Mouse (Mus musculus) intestine, postnatal 0 days (tissue): ENCODE data around the gene Ctsll3. TPM values are rescaled to one million over a fixed set of nuclear protein-coding genes. Genes with fewer than 3 reads are reported as not detected.

Experiments used
- ATAC-seq: fragments of 200-750 bp; cut with Nextera tagmentation; 2 replicates; pipeline ENCODE4 v1.8.0; 2017; ENCODE audit warnings: mild to moderate bottlenecking, moderate TSS enrichment, moderate library complexity
- H3K27ac ChIP-seq: fragments of 300-500 bp; sonication (generic); 2 replicates; pipeline ENCODE4 v1.5.1; 2014; ENCODE audit warnings: mild to moderate bottlenecking, low read depth, low read length, moderate library complexity
- H3K27me3 ChIP-seq: fragments of 300-500 bp; sonication (generic); replicated peaks from 2 replicates; pipeline ENCODE4 v1.6.1; 2014; ENCODE audit warnings: low read length, mixed read lengths; ENCODE audit not compliant: control insufficient read depth, insufficient read depth
- H3K36me3 ChIP-seq: fragments of 300-500 bp; sonication (generic); 2 replicates; pipeline ENCODE4 v1.6.1; 2014; ENCODE audit warnings: mild to moderate bottlenecking, moderate library complexity; ENCODE audit not compliant: control insufficient read depth, insufficient read depth
- H3K4me1 ChIP-seq: fragments of 300-500 bp; sonication (generic); replicated peaks from 2 replicates; pipeline ENCODE4 v1.6.1; 2014; ENCODE audit warnings: antibody characterized with exemption, low read length, mixed read lengths; ENCODE audit not compliant: control insufficient read depth, insufficient read depth
- H3K4me2 ChIP-seq: fragments of 300-500 bp; sonication (generic); replicated peaks from 2 replicates; pipeline ENCODE4 v1.6.1; 2014; ENCODE audit warnings: low read depth, mild to moderate bottlenecking, moderate library complexity
- H3K4me3 ChIP-seq: fragments of 300-500 bp; sonication (generic); 2 replicates; pipeline ENCODE4 v1.5.1; 2014; ENCODE audit warnings: low read depth, low read length
- H3K9ac ChIP-seq: fragments of 300-500 bp; sonication (generic); 2 replicates; pipeline ENCODE4 v1.6.1; 2014; ENCODE audit warnings: mild to moderate bottlenecking, low read depth, low read length
- H3K9me3 ChIP-seq: fragments of 300-500 bp; sonication (generic); 2 replicates; pipeline ENCODE4 v1.6.1; 2016; ENCODE audit warnings: mixed run types; ENCODE audit not compliant: control insufficient read depth
- CTCF ChIP-seq: sonication (generic); IDR thresholded peaks from 2 replicates; pipeline ENCODE4 v1.5.1; 2016; ENCODE audit warnings: low read depth, mild to moderate bottlenecking, control low read depth, antibody characterized with exemption, moderate library complexity
- WGBS: fragments of 180-500 bp; shearing (Covaris S2); extraction: QIAGEN DNeasy Blood & Tissue Kit; methylation state at CpG from one replicate; pipeline ENCODE4 v1.1.7; 2014; 5-methylcytosine and 5-hydroxymethylcytosine counted together
- polyA plus RNA-seq: library from polyadenylated mRNA; unstranded; fragments of >200 nt; fragmentation: Nextera tagmentation; extraction: Ambion mirVana; gene quantifications from 2 replicates; pipeline ENCODE4 v1.2.1, GENCODE M21; 2015

Gene Ctsll3
- polyA plus RNA-seq, 1 experiment from 2014 or later: not detected

DNA sequence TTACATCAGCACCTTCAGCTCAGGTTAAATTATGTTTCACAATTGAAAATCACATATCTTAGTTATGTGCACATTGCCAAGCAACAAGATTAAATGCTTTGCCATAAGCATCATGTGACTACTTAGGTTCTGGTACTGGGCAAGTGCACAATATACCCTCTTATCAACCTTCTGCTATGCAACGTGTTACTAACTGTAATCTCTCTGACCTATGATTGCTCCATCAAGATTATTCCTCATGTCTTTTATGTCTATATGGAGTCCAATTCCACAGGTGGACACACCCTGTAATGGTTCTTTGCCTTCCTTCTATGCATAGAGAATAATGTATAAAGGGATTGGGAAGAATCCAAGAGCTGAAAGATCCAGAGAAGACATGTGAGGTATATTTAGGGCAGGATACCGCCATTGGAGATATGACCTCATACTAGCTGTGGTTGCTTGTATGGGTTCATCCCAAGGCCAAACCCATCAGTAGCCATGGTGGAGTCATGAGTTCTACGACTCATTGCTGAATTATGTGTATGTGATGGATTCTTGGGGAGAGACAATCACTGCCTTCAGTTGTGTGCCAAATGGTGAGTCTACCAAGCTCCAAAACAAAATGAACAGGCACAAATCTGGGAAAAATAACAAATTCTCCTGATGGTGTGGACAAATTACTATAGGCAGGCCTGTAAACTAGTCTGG lies 18.0 kb upstream of the Ctsll3 start:
- Histone ChIP-seq H3K4me2 (no peak overlapping the region), H3K4me1 (no peaks in the 10 kb centered on the region), H3K4me3 (no peak overlapping the region), H3K9ac (no peak overlapping the region), H3K9me3 (no peaks in the 10 kb centered on the region), H3K27ac (no peak overlapping the region), H3K27me3 (no peaks in the 10 kb centered on the region), H3K36me3 (no peaks in the 10 kb centered on the region)
- 50% methylated on average over 3 of the region's 3 CpGs for WGBS
- no peak for TF ChIP-seq CTCF
- peak; percentile 68; the same call in 1 of the 2 replicates for ATAC-seq

DNA sequence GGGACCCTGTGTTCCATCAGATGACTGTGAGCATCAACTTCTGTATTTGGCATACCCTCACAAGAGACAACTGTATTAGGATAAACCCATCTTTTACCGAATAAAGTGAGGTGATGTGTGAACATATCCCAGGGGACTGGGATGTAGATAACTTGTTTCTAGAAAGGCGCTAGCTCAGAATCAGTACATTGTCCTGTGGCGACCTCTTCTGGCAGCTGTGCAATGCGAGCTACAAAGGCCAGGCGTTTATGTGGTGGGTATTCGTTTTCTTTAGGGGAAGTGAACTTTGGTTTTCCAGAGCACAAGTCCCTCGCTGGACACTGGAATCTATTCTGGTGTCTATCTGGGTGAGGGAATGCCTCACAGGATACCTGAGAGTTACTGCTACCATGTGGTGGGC lies 16.8 kb upstream of the Ctsll3 start:
- H3K4me1 ChIP-seq: no peaks in the 10 kb centered on the region
- 8% methylated on average over 7 of the region's 7 CpGs for WGBS
- H3K27ac ChIP-seq: no peak overlapping the region
- no peak overlapping the region for H3K4me2 ChIP-seq
- H3K9ac ChIP-seq: no peak overlapping the region
- no peaks in the 10 kb centered on the region for H3K27me3 ChIP-seq
- no peak overlapping the region for H3K4me3 ChIP-seq
- H3K9me3 ChIP-seq: no peaks in the 10 kb centered on the region
- ATAC-seq: no peak
- TF ChIP-seq CTCF: peak; percentile 90
- H3K36me3 ChIP-seq: no peaks in the 10 kb centered on the region

DNA sequence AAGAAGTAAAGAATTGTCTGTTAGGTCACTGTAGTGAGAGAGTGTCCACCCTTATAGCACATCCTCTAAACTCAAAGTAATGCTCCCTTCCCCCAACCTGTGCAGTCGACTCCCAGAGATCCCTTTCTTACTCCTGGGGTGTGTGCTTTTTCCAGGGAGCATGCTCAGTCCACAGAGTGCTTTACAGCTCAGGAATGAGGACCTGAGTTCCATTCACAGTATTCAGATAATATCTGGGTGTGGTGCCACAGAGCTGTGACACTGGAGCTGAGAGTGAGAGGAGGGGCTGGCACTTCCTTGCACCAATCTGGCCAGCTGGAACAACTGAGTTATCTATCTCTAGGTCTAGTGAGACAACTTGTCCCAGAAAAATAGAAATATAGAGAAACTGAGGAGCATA lies 11.1 kb upstream of the Ctsll3 start:
- TF ChIP-seq CTCF: no peak
- Histone ChIP-seq H3K4me3 (no peak overlapping the region), H3K36me3 (no peaks in the 10 kb centered on the region), H3K27ac (no peak overlapping the region), H3K9ac (no peak overlapping the region), H3K27me3 (no peaks in the 10 kb centered on the region), H3K4me1 (no peaks in the 10 kb centered on the region), H3K9me3 (no peaks in the 10 kb centered on the region), H3K4me2 (no peak overlapping the region)
- no peak for ATAC-seq
- 23% methylated on average over 1 of the region's 1 CpGs for WGBS

DNA sequence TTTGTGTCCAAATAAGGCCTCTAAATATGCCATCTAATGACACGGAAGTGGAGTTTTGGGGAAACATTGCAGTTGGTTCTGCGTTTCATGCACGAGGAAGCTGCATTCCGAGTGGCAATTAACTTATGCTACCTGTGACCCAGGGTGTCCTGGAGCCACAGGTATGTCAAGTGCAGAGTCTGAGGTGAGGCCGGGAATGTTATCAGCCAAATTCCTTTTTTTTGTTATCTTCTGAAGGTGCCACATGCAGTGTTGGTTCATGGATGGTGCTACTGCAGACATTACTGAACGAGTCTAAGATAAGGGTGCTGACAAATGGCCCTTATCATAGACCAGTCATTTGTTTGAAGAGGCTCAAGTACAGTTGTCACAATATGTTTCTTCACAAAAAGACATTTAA lies 10.1 kb upstream of the Ctsll3 start:
- Histone ChIP-seq H3K9ac (no peak overlapping the region), H3K27ac (no peak overlapping the region), H3K4me1 (no peaks in the 10 kb centered on the region), H3K4me3 (no peak overlapping the region), H3K9me3 (no peaks in the 10 kb centered on the region), H3K27me3 (no peaks in the 10 kb centered on the region), H3K4me2 (no peak overlapping the region), H3K36me3 (no peaks in the 10 kb centered on the region)
- TF ChIP-seq CTCF: no peak
- 46% methylated on average over 6 of the region's 6 CpGs for WGBS
- ATAC-seq: no peak

DNA sequence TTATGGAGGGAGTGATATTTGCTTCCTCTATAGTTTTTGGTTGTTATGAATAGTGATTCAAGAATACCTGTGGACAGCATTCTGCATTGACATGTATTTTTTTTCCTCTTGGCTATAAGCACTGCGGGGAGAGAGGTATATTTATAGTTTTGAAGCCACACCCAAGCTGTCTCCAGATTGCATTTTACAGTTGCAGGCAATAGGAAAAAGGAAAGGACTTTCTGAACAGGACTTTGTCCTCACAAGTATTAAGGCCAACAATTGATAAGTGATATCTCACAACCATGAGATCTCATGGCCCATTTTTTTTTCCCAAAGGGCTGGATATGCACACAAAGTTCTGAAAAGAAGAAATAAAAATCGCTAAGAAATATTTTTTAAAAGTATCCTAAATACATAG lies 7.0 kb upstream of the Ctsll3 start:
- Histone ChIP-seq H3K9me3 (no peaks in the 10 kb centered on the region), H3K4me3 (no peak overlapping the region), H3K27ac (no peak overlapping the region), H3K4me1 (no peaks in the 10 kb centered on the region), H3K36me3 (no peaks in the 10 kb centered on the region), H3K27me3 (no peaks in the 10 kb centered on the region), H3K4me2 (no peak overlapping the region), H3K9ac (no peak overlapping the region)
- TF ChIP-seq CTCF: no peak
- WGBS: 44% methylated on average over 2 of the region's 2 CpGs
- ATAC-seq: peak; percentile 57

DNA sequence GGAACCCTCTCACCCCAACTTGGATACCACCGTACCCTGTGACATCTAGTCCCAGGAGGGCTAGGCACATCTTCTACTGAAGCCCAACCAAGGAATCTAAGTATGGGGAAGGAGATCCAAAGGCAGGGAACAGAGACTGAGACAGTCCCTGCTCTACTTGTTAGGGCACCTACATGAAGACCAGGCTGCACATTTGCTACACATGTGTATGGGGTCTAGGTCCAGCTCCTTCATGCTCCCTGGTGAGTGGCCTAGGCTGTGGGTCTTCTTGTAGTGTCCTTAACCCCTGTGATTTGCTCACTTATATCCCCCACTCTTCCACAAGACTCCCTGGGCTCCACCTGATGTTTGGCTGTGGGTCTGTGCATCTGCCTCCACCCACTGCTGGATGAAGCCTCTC lies 13.2 kb downstream of the Ctsll3 start:
- Histone ChIP-seq H3K36me3 (no peaks in the 10 kb centered on the region), H3K9me3 (no peaks in the 10 kb centered on the region), H3K27me3 (no peaks in the 10 kb centered on the region), H3K9ac (no peak overlapping the region), H3K4me2 (no peak overlapping the region), H3K4me1 (no peaks in the 10 kb centered on the region), H3K27ac (no peak overlapping the region), H3K4me3 (no peak overlapping the region)
- no peak for TF ChIP-seq CTCF
- ATAC-seq: no peak
- WGBS: 88% methylated on average over 1 of the region's 1 CpGs

DNA sequence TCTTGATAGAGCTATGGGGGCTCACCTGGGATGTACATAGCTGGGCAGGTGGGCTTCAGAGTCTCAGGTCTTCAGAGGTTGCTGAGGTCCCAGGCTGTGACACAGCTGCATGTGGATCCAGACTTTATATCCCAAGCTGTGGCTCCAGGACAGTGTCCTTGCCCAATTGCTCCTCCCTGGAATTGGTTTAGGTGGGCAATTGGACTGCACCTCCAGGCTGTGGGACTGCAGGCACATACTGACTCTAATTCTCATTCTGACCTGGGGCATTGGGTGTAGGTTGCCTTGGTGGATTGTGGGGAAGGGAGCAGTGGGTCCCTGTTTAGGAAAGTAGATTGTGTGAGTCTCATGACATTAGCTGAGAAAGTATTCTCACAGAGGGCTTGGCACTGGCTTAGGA lies 16.4 kb downstream of the Ctsll3 start, which contains the start of gene BC051665:
TSS of gene BC051665 (minus strand) at position 101 of the 400 bp plus-strand sequence.
- Histone ChIP-seq H3K4me1 (no peaks in the 10 kb centered on the region), H3K9ac (no peak within 1 kb of the TSS), H3K9me3 (no peaks in the 10 kb centered on the region), H3K4me3 (no peak within 1 kb of the TSS), H3K27ac (no peak within 1 kb of the TSS), H3K36me3 (no peaks in the 10 kb centered on the region), H3K27me3 (no peaks in the 10 kb centered on the region), H3K4me2 (no peak within 1 kb of the TSS)
- TF ChIP-seq CTCF: no peak
- ATAC-seq: no peak
